Mouse (Mus musculus): ENCODE data around the gene Cdh19.

Cdh19 gene

DNA sequence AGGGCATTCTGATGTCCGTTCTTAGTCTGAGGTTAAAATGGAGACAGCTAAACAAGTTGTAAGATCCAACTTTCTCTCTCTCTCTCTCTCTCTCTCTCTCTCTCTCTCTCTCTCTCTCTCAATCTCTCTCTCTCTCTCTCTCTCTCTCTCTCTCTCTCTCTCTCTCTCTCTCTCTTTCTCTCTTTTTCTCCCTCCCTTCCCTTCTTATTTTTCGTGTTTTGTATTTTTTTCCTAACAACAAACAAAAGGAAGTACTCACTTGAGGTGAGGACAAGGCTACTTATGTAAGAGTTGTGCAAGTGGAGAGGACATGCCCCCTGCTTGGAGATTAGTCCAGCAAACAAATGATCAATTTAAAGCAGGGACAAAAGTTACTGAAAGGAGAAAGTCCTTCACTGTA, at the start of gene Cdh19:
Cdh19 (minus strand) TSS at position 101 of the 400 bp plus-strand sequence.
- DNase-seq, result no peak

DNA sequence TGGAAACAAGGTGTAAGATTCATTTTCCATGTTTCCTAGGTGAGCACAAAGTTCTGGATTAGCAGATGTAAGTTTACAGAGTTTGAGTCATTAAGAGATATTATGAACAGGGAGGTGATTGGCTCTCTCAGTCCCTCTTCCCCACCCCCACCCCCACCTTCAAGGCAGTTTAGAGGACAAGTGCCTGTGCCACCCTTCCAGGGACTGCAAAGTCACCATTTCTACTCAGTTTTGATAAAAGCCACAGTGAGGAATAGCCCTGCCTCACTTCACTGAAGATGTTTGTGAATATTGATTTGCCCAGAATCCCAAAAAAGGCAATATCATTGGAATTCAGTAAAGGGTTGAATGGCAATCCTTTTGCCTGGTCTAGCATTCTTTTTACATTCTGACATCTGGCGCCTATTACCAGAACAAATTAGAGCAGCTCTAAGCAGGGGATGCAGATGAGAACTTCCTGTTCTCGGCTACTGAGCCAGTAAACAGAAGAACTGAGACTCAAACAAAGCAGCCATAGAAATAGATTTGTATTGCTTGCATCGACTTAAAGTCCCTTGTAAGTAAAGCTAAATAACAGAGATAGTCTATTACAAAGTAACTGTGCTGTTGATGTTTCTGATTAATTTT, 43.2 kb upstream of the Cdh19 start:
- DNase-seq, result no peak

DNA sequence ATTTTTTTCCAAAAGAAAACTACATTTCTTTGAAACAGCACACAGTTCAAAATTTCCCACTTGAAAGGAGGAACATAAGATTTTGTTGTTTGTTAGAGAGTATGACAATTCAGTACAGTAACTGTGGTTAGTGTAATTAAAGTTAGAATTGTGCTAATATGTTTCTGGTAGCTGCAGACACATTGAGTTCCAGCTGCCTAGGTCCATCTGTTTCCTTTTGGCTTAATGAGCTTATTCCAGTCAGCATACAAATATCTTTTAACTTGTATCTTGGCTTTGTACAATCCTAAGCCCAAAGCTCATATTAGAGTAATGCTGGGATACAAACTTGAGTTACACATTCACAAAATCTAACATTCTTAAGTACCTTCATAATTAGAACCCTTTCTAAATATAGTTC, 40.3 kb upstream of the Cdh19 start:
- no peak for DNase-seq

DNA sequence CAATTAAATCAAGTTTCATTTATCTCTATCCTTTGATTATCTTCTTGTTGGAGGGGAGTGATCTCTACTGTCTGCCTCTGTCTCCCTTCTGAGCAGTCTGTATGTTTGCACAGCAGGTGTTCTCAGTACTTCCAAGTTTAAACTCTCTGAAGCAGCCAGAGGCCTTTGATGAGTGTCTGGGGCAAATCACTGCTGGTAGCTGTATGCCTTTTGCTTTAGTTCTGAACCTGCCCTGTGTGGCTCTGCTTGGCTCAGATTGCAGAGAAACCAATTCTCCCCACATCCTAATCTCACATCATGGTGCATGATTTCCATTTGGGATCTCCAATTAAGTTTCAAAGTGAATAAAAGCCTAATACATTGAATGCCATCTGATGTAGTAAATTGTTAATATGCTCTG, 12.4 kb upstream of the Cdh19 start:
- no peak for DNase-seq

DNA sequence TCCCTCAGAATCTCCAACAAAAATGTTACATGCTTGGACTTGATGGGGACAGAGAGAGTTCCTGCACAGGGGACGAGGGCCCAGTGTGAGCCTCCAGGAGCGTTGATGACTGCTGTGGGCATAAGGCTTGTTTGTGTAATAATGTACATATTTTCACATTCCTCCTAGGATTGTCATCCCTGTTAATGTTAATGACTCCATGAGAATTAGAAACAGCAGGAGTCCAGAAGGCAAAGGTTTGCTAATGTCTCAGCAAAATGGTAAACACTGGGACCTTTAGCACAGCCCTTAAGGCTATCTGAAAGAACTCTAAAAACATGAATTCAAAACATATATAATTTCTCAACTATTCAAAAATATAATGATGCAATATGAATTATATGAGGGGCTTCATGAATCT, 8.2 kb downstream of the Cdh19 start:
- DNase-seq, result no peak

DNA sequence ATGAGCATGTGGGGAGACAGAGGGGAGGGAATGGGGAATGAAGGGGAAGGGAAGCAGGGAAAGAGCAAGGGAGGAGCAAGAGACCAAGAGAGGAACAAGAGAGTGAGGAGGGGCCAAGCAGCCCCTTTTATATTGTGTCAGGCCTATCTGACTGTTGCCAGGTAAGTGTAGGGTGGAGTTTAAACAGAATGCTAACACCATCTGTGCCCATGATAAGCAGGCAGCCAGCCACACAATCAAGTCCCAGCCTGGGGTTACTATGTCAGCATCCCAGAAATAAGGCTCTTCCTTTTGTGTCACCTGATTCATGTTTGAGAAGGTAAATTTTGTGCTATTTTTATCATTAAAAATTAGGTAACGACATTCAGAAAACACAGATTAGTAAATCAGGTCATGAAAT, 67.6 kb downstream of the Cdh19 start:
- DNase-seq, result no peak

DNA sequence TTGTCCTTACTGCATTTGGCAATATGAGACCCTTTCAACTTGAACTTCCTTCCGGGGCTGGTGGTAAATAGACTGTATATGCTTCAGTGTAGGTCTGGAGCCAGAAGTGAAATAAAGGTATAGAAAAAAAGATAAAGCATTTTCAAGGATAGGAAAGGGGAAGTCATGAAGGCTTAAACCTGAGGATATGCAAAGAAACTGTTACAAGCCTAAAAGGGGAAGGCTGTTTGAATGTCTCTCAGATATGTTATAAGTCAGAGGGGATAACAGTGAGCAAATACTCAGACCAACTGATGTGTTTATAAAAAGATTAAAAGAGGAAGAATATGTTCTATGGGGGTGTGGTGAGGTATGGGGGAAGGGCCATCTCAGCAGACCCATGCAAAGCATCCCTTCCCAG, 68.2 kb downstream of the Cdh19 start:
- DNase-seq, result no peak

DNA sequence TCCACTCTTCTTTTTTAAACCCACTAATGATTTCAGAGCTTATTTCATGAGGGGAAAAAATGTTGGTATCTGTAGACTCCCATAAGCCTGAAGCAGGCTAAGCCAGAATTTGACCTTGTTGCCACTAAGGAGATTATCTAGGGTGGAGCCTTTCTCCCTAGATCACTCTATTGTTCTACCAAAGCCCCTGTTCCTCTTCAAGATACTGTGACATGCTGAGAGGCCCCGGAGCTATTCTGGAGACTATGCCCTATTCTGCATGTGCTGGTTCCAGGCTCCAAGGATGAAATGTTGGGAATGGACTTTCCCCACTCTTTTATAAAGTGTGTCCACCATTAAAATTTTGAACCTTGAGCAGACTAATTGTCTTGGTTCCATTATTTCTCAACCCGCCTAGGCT, 73.1 kb downstream of the Cdh19 start:
- no peak for DNase-seq

All from kidney, adult 9 months (tissue).